Mouse (Mus musculus): ENCODE results near the gene AC124502.3.

The AC124502.3 gene

DNA sequence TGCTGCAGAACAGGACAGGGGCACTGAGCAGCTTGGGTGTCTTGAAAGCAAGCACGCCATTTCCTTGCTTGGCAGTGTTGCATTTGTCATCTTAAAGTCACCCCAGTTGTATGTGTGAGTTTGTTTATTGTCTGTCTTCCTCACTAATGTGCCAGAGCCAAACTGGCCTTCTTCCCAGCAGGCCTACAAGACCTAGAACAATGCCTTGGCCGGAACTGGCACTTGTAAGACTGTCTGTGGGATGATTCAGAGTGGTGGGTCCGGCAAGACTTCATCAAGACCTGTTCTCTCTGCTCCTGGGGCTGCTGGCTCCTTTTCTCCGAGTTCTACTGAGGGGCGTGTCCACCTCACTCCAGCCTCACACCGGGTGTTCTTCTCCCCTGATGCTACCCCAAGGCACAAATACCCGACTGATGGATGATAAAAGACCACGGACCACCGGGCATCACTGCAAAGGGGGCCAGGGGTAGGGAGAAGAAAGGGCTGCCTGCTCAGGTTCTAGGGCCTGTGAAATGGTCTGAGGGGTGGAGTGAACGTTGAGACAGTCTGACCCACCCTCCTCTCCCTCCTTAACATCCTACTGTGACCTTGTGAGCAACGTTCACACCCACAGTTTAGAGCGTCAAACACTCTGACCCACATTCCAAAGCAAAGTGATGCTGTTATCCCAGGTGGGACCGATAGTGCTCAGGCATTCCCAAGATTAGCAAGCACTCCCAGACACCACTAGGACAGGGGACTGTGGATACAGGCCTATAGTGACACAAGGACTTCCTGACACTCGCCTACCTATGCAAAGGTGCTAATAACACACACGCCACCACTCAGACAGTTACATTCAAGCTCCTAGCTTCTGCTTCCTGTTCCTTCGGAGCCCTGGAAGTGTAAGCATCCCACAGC, 19.4 kb downstream of the AC124502.3 start:
- DNase-seq (ENCODE audit: extremely low read depth, insufficient read length, low spot score) = peak; percentile 58

DNA sequence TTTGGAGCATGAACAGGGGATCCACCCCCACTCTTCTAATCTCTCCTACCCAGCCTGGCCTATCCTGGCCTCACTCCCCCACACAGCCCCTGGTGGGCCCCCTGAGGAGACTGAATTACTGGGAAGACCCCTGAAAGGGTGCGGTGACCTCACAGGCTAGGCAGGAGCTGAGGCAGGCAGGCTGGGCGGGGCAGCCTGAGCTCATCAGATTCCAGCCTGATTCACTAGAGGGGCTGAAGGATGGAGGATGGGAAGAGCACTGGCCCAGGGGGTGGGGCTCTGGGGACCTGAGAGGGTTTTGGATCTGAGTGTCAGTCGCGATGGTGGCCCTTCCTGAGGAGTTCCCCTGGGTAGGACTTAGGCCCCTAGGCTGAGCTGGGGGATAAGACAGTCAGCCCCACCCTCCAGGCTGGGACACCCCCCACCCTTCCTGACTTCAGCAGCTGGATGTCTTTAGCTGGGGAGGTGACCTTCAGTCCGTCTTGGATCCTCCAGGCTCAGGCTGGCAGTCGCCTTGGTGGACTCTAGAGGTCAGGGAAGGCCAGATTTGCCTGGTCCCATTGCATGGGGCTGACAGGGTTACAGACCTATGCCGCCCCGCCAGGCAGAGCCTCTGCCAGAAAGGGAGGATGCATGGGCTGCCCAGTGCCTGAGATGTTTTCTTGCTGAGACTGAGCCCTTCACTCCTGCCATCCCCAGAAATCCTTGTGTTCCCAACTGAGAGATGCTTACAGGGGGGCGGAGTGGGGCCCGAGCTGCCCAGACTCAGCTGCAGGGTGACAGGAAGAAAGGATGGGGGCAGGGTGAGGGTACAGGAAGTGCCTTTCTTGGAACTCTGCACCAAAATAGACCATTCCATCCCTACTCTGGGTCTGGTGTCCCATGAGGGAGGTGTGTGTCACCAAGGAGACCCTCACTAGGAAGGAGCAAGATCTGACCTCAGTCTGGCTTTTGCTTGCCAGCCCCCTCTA, 20.4 kb downstream of the AC124502.3 start:
- peak; percentile 63 for DNase-seq (ENCODE audit: extremely low read depth, insufficient read length, low spot score)

DNA sequence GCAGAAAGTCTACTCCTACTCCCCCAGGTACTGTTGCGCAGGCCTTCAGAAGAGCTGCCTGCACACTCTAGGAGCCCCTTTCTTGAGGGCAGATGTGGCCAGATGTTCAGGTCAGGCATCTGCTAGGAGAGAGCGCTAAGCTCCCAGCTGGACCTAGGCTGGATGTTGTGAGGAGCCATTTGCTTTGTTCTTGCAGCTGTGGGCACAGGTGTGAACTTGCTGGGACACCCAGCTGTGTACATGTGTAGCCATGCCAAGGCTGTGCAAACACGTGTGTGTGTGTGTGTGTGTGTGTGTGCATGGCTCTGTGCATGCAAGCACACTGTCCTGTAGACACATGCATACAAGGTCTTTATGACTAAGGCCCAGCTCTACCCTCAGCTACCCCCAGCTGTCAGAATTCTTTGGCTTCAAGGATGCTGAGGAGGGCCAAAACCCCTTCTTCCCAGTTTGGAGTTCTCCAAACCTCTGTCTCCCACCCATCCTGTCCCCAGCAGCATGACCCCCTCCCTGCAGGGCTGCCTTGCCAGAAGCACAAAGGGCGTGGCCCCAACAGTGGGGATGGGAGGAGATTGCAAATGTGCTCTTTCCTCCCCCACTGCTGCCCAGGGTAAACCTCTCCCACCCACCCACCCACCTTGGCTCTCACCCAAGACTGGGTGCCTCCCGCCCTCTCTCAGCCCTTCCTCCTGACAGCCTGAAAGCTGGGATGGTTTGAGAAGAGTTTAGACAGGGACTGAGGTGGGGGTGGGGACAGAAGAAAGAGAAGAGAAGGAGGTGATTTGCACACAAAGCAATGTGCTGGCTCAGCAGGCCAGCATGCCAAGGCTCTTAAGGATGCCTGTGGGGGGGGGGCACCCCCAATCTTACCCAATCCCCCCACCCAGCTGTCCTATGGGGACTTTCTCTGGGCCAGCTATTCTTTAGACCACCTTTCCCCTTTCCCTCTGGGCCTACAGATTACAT, 22.0 kb downstream of the AC124502.3 start:
- no peak for DNase-seq (ENCODE audit: extremely low read depth, insufficient read length, low spot score)

DNA sequence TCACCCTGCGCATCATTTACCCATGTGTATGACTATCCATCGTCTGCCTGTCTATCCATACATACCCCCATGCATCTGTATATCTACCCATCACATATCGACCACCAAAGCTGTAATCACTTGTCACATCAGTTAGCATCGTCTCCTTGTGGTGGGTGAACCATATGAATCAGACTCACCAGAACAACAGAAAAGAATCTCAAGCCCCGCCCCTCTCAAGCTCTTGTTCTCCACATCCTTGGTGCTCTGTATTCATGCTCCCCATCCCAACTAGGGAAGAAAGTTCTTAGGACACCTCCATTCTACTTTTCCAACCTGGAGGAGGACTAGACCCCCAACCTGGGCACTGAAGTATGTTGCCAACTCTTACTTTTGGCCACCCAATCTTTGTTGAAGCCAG, 23.4 kb downstream of the AC124502.3 start:
- DNase-seq (ENCODE audit: extremely low read depth, insufficient read length, low spot score) = no peak

DNA sequence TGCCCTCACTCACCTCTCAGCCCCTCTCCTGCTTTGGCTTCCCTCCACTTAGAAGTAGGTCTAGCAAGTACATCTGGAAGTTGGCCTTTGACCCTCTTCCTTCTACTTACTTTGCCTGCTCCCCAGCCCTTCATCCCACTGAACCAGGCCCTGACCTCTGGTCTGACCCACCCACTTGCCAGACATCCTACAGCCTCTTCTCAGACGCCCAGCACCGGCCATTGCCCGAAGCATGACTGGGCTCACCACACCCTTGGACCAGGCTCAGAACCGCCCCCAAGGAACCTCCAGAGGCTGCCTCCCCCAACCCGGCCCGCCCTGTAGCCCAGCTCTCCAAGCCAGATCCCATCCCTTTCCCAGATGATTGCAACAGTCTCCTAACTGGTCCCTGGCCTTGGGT, 23.8 kb downstream of the AC124502.3 start:
- DNase-seq (ENCODE audit: extremely low read depth, insufficient read length, low spot score) = peak; percentile 47

DNA sequence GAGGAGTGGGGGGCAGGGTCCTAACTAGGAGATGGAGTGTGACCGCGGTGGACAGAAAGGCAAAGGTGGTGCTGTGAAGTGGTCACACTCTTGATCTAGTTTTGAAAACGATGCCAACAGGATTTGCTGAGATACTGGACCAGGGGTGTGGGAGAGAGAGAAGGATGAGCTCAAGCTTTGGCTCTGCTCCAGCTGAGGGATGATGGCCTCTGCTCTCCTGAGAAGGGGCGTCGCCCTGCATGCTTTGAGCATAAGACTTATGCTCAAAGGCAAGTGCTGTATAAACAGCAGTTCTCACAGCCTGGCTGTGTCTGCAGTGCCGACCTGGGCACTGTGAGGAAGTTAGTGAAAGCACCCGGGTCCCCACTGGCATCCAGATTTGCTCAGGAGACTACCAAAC, 26.4 kb downstream of the AC124502.3 start:
- DNase-seq (ENCODE audit: extremely low read depth, insufficient read length, low spot score) = no peak

DNA sequence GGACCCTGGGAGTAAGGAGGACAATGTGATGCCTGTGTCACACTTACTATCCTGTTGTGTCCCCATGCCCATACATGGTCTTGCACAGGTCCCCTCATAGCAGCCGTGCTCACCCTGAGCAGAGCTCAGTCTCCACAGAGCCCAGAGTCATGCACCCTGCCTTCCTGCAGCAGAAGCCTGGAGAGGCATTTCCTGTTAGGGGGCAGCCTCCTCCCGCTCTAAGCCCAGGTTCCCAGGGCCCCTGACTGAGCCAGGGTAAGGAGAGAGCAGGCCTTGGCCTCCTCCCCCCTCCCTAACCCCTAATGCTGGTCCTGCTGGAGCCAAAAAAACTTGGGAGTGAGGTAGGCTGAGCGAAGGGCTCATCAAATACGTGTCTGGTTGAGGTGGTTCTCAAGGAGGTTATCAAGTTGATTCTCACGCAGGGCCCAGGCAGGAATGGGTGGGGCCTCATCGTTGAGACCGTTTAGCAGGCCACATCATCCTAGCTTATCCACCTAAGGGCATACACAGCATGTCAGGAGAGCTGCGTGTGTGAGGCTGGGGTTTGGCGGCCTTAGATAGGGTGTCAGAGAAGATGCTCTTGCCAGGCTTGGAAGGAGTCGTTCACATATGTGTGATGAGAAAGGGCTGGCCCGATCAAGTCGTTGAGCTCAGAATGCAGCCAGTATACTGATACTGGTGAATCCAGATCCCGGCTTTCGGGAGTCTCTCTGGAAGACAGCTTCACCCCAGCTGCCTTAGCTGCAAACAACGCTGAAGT, 28.5 kb downstream of the AC124502.3 start:
- no peak for DNase-seq (ENCODE audit: extremely low read depth, insufficient read length, low spot score)

DNA sequence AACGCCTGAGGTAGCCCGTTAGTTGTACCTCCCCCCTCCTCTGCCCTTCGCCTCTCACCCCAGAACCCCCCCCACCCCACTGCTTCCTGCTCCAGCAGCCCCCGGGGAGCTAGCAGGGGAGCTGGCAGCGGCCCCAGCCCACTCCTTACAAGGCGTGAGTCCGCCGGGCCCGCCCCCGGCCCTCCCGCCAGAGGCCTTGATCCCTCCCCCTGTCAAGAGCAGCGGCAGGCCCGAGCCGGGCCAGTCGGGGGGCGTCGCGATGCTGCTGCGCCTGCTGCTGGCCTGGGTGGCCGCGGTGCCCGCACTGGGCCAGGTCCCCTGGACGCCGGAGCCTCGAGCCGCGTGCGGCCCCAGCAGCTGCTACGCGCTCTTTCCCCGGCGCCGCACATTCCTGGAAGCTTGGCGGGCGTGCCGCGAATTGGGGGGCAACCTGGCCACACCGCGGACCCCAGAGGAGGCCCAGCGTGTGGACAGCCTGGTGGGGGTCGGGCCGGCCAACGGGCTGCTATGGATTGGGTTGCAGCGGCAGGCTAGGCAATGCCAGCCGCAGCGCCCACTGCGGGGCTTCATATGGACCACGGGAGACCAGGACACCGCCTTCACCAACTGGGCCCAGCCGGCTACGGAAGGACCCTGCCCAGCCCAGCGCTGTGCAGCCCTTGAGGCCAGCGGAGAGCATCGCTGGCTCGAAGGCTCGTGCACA, 29.3 kb downstream of the AC124502.3 start, which contains the start of gene Cd248:
Gene Cd248, plus strand, starts transcription at position 212 of the 703 bp plus-strand sequence.
- no peak for DNase-seq (ENCODE audit: extremely low read depth, insufficient read length, low spot score)

DNA sequence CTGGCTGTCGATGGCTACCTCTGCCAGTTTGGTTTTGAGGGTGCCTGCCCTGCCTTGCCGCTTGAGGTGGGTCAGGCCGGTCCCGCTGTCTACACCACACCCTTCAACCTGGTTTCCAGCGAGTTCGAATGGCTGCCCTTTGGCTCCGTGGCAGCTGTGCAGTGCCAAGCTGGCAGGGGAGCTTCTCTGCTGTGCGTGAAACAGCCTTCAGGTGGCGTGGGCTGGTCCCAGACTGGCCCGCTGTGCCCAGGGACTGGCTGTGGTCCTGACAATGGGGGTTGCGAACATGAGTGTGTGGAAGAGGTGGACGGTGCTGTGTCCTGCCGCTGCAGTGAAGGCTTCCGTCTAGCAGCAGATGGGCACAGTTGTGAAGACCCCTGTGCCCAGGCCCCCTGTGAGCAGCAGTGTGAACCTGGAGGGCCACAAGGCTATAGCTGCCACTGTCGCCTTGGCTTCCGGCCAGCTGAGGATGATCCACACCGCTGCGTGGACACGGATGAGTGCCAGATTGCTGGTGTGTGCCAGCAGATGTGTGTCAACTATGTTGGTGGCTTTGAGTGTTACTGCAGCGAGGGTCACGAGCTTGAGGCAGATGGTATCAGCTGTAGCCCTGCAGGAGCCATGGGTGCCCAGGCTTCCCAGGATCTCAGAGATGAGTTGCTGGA, 30.0 kb downstream of the AC124502.3 start:
- DNase-seq (ENCODE audit: extremely low read depth, insufficient read length, low spot score) = peak; percentile 28

DNA sequence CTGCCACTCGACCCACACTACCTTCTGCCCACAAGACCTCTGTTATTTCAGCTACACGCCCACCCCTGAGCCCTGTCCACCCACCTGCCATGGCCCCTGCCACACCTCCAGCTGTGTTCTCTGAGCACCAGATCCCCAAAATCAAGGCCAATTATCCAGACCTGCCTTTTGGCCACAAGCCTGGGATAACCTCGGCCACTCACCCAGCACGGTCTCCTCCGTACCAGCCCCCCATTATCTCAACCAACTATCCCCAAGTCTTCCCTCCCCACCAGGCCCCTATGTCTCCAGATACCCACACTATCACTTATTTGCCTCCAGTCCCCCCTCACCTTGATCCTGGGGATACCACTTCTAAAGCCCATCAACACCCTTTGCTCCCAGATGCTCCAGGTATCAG, 30.8 kb downstream of the AC124502.3 start:
- no peak for DNase-seq (ENCODE audit: extremely low read depth, insufficient read length, low spot score)

DNA sequence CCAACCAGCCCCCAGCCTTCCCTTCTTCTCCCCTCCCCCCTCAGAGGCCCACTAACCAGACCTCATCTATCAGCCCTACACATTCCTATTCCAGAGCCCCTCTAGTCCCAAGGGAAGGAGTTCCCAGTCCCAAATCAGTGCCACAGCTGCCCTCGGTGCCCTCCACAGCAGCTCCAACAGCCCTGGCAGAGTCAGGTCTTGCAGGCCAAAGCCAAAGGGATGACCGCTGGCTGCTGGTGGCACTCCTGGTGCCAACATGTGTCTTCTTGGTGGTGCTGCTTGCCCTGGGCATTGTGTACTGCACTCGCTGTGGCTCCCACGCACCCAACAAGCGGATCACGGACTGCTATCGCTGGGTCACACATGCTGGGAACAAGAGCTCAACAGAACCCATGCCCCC, 31.3 kb downstream of the AC124502.3 start:
- DNase-seq (ENCODE audit: extremely low read depth, insufficient read length, low spot score) = no peak

GRCm38 (mm10) chr19:5071077-5071476, 32.4 kb downstream of the AC124502.3 start:
- DNase-seq (ENCODE audit: extremely low read depth, insufficient read length, low spot score) = no peak

DNA sequence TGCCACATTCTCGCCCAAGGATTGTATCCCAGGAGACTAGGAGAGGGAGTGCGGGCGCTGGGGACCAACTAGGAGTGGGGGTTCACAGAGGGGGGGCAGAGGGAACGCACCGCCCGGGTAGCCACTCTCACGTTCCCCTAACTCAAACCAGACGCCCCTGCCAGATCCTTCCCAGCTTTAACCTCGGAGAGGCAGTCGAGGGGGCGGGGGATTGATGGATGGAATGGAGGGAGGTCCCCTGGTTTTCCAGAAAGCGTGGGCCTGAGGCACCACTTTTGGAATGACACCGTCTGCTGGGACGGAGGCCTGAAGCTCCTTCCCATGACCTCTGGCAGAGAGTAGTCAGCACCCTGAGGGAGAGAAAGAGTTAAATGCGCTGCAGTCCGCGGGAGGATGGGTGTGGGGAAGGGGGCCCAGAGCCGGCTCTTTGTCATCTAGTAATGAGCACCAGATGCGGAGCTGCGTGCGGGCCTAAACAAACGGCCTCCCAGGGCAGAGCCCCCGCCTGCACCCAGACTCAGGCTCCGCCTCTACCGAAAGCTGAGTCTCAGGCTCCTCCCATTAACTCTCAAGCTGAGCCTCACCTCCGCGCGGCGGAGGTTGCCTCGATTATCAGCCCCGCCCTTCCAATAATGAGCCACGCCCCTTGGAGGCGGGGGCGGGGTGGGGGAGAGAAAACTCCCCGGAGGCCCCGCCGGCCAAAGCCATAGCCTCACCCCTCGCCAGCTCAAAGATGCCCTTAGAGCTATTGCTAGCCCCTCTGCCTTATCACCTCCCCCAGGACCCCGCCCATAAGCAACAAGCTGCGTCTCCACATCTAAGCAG, 33.1 kb downstream of the AC124502.3 start:
- peak; percentile 83 for DNase-seq (ENCODE audit: extremely low read depth, insufficient read length, low spot score)

DNA sequence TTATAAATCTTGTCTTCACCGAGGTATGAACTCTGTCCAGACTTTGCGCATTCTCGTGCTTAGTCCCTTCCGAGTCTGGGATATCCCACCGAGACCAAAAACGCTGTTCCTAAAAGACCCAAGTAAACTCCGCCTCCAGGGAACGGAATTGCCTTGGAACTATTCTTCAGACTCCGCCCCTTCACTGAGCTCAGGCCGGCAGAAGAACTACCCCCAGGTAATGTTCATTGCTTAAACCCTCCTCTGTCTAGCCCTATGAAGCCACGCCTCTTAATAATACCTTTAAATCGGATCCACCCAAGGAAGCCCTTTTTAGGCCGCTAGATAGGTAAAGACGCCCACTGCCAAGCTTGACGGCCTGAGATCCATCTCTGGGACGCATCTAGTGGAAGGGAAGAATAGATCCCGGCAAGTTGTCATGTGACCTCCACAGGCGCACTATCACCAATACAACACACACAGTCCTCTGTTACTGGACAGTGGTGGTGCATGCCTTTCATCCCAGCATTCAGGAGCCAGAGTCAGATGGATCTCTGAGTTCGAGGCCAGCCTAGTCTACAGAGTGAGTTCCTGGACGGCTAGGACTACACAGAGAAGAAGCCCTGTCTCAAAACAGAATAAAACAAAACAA, 33.8 kb downstream of the AC124502.3 start:
- DNase-seq (ENCODE audit: extremely low read depth, insufficient read length, low spot score) = no peak

DNA sequence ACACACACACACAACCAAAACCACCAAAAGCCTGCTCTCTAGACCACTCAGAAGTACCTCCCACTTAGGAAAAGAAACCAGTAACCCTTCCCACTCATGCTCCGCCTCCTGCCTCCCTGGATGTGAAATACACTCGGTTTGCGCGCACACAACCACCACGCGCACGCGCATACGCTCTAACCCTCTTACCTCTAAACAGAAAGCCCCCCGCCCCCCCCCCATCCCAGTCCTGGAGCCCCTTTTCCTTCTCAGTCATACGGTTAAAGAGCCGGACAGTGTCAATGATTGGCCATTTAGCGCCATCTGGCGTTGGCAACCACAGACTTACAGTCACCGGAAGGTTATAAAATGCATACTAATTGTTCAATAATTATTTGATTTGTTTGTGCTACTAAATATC, 34.3 kb downstream of the AC124502.3 start:
- DNase-seq (ENCODE audit: extremely low read depth, insufficient read length, low spot score) = peak; percentile 64

- DNase-seq (ENCODE audit: extremely low read depth, insufficient read length, low spot score) = no peak
Measured at GRCm38 (mm10) chr19:5073518-5073917, 34.8 kb downstream of the AC124502.3 start.

GRCm38 (mm10) chr19:5079279-5079678, 40.6 kb downstream of the AC124502.3 start:
- no peak for DNase-seq (ENCODE audit: extremely low read depth, insufficient read length, low spot score)
